Mouse (Mus musculus): ENCODE data around the gene Ncoa5. TPM values are rescaled to one million over a fixed set of nuclear protein-coding genes. Genes with fewer than 3 reads are reported as not detected.
A peak's percentile ranks its signal among the peaks of the same experiment; 100 is the strongest.

Gene Ncoa5
- polyA plus RNA-seq, 1 experiment, result 48.0 TPM

DNA sequence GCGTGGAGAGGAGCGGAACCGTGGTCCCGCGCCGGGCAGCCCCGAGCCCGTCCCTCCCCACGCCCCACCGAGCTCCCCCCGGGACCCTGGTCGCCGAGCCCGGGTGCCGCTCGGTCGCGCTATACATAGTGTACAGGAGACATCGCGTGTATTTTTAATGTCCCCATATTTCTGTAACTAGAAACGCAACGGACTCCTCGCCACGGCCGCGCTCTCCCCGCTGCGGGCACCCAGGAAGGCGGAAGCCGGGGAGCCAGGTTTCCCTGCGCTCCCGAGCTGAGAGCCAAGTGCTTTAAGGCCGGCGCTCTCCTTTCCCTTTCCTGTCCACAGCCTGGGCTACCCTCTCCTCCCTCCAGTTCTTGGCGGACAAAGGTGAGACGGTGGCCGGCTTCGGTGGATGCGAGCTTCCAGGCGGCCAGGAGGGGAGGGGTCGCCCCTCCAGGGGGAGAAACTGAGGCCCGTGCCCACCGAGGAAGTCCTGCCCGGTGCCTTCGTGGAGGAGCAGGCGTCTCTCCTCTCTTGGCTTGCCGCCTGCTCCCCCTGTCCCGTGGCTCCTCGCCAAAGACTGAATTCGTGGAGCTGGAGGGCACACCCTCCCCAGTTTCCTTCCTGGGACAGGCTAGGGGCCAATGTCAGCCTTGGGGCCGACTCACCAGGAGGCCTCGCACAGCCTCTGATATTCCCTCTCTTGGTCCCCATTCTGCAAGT, 36.8 kb downstream of the Ncoa5 start:
- Histone ChIP-seq H3K4me1 (ENCODE audit: control insufficient read depth, insufficient read depth, low read length) (peaks cover 2% of the 10 kb centered on the region), H3K4me3 (ENCODE audit: insufficient read depth, low read length) (no peak overlapping the region), H3K27ac (ENCODE audit: insufficient read depth, low read length) (peak overlapping the region; percentile 57)
- no peak for TF ChIP-seq CTCF (IDR thresholded peaks at IDR 0.05; ENCODE audit: extremely low read depth, insufficient read depth, low read length)
- no peak for TF ChIP-seq POLR2A (IDR thresholded peaks at IDR 0.05; ENCODE audit: extremely low read depth, insufficient read depth, low read length)

DNA sequence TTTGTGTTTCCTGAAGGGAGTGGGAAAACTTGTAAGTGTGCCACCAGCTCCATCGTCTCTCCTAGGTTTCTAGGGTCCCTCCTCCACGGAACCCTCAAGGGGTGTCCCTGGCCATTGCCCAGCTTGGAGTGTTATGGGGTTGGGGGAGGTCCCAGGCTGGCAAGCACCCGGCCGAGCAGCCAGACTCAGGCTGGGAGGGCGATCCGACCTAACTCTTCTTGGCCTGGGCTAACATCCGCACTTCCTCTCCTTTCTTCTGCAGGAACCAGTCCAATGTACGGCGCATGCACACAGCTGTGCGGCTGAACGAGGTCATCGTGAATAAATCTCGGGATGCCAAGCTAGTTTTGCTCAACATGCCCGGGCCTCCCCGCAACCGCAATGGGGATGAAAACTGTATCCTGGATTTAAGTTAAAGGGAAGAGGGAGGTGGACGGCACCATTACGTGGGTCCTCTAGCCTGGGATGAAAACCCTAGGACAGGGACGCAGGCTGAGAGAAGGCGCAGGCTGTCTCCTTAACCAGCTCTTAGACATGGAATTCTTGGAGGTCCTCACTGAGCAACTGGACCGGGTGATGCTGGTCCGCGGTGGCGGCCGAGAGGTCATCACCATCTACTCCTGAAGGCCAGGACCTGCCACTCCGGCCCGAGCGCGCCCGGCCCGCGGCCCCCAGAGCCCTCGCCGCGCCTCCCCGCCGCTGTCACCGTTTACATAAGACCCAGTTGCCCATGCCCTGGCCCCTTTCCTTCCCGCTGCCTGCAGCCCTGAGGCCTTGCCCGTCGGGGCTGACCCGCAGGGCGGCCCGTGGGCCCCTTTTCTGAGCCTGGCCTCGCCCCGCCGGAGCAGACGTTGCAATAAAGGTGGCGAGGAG, 37.6 kb downstream of the Ncoa5 start:
- Histone ChIP-seq H3K27ac (ENCODE audit: insufficient read depth, low read length) (peak overlapping the region; percentile 57; the same call in 1 of the 2 replicates), H3K4me3 (ENCODE audit: insufficient read depth, low read length) (no peak overlapping the region)

DNA sequence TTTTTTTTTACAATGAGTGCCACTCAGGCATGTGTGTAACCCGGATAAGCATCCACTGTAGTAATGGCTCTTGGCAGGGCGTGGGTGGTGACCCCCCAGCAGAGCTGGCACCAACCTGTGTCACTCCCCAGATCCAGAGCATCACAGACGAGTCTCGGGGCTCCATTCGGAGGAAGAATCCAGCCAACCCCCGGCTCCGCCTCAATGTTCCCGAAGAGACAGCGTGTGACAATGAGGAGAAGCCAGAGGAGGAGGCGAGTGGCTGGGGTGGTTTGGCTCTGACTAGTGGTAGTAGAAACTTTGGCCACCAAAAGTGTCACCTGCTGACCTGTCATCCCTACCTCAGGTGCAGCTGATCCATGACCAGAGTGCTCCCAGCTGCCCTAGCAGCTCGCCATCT, 38.7 kb downstream of the Ncoa5 start:
- TF ChIP-seq CTCF (IDR thresholded peaks at IDR 0.05; ENCODE audit: extremely low read depth, insufficient read depth, low read length) (no peak), POLR2A (IDR thresholded peaks at IDR 0.05; ENCODE audit: extremely low read depth, insufficient read depth, low read length) (no peak)
- no peak overlapping the region for H3K4me3 ChIP-seq (ENCODE audit: insufficient read depth, low read length)
- no peak overlapping the region for H3K27ac ChIP-seq (ENCODE audit: insufficient read depth, low read length)
- H3K4me1 ChIP-seq (ENCODE audit: control insufficient read depth, insufficient read depth, low read length), result peaks cover 2% of the 10 kb centered on the region

More for the DNA sequence above, 37.6 kb downstream of the Ncoa5 start:
- no peak for TF ChIP-seq CTCF (IDR thresholded peaks at IDR 0.05; ENCODE audit: extremely low read depth, insufficient read depth, low read length)
- TF ChIP-seq POLR2A (IDR thresholded peaks at IDR 0.05; ENCODE audit: extremely low read depth, insufficient read depth, low read length), result no peak
- H3K4me1 ChIP-seq (ENCODE audit: control insufficient read depth, insufficient read depth, low read length), result peaks cover 2% of the 10 kb centered on the region

DNA sequence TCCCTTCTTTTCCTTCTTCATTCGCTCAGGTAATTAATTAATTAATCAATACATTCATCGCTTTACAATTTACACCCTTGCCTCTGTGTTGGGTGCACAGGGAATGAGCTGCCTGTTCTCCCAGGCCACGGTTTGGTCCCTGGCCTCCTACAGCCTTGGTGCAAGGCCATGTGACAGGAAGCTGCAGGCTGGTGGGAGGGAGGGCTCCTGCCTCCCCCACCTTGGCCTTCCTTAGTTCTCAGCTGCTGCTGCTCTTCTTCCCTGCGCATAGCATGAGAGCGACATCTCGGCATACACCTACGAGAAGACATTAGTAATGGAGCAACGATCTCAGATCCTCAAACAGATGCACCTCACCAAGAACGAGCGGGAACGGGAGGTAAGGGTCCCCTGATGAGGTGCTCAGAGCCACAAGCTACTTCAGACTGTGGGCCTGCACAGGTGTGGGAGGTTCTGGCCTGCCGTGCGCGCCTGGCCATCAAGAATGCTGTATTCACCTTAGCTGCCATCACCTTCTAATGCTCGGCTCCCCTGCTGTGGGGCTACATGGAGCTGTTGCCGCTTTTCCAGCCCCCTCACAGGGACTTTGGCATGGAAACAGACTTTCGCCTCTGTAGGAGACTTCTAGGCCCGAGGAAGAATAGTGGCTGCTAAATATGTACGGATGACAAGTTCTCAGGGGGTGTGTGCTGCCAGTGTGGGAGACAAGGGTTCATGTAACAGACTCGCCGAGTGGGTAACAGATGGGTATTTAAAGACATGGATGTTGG, 39.8 kb downstream of the Ncoa5 start:
- Histone ChIP-seq H3K27ac (ENCODE audit: insufficient read depth, low read length) (peak overlapping the region; percentile 54), H3K4me1 (ENCODE audit: control insufficient read depth, insufficient read depth, low read length) (peaks cover 2% of the 10 kb centered on the region), H3K4me3 (ENCODE audit: insufficient read depth, low read length) (no peak overlapping the region)
- TF ChIP-seq CTCF (IDR thresholded peaks at IDR 0.05; ENCODE audit: extremely low read depth, insufficient read depth, low read length) (no peak), POLR2A (IDR thresholded peaks at IDR 0.05; ENCODE audit: extremely low read depth, insufficient read depth, low read length) (no peak)

DNA sequence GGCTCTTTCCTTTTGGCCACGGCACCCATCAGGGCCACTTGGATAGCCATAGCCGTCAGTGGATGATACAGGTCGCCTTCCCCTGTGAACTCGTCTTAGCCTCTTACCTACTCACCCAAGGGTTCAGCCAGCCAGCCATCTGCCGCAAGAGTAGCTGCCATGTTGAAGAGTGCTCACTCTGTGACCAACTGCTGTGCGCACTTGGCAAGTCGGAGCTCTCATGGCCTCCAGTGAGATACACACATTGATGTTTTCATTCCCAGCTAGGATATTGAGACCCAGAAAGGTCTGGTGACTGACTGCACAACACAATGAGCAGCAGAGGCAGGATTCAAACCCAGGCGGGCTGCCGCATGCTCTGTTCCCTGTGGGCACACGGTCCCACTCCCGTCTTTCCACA, 40.5 kb downstream of the Ncoa5 start:
- Histone ChIP-seq H3K4me3 (ENCODE audit: insufficient read depth, low read length) (no peak overlapping the region), H3K4me1 (ENCODE audit: control insufficient read depth, insufficient read depth, low read length) (peaks cover 4% of the 10 kb centered on the region), H3K27ac (ENCODE audit: insufficient read depth, low read length) (peak overlapping the region; percentile 54)
- TF ChIP-seq CTCF (IDR thresholded peaks at IDR 0.05; ENCODE audit: extremely low read depth, insufficient read depth, low read length) (no peak), POLR2A (IDR thresholded peaks at IDR 0.05; ENCODE audit: extremely low read depth, insufficient read depth, low read length) (no peak)

DNA sequence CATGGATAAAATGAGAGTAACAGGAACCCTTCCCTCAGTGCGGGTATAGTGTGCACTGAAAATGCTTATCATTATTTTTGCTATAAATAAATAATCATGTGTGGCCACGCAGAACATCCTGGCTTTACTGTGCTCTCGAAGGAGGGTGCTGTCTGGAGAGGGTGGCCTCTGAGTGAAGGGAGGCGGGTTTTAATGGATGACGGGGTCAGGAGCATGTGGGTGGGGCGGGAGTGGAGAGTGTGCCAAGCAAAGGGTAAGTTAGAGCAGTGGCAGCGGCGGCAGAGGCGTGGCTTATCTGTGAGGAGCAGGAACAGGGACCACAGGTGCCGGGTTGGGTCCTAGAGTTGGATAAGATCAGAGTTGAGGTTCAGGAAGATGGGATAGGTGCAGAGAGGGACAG, 42.9 kb downstream of the Ncoa5 start:
- Histone ChIP-seq H3K4me1 (ENCODE audit: control insufficient read depth, insufficient read depth, low read length) (peaks cover 7% of the 10 kb centered on the region), H3K4me3 (ENCODE audit: insufficient read depth, low read length) (no peak overlapping the region), H3K27ac (ENCODE audit: insufficient read depth, low read length) (no peak overlapping the region)
- TF ChIP-seq POLR2A (IDR thresholded peaks at IDR 0.05; ENCODE audit: extremely low read depth, insufficient read depth, low read length) (no peak), CTCF (IDR thresholded peaks at IDR 0.05; ENCODE audit: extremely low read depth, insufficient read depth, low read length) (no peak)

DNA sequence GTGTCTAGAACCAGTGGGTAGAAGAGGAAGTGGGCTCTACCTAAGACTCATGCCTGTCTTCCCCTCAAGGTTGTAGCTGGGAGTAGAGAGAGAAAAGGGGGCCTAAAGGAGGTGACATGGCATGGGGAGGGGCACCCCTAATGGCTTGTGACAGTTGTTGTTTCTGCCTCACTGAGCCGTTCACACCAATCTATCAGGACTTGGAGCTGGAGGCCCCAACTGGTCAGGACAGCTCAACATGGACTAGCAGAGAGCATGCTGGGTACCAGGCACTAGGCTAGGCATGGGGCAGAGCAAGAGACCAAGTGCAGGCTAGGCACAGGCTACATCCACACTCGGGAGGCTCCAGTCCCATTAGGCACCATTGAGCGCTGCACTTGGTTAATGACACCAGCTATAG, 43.6 kb downstream of the Ncoa5 start:
- Histone ChIP-seq H3K4me3 (ENCODE audit: insufficient read depth, low read length) (no peak overlapping the region), H3K4me1 (ENCODE audit: control insufficient read depth, insufficient read depth, low read length) (peaks cover 7% of the 10 kb centered on the region), H3K27ac (ENCODE audit: insufficient read depth, low read length) (no peak overlapping the region)
- TF ChIP-seq CTCF (IDR thresholded peaks at IDR 0.05; ENCODE audit: extremely low read depth, insufficient read depth, low read length) (no peak), POLR2A (IDR thresholded peaks at IDR 0.05; ENCODE audit: extremely low read depth, insufficient read depth, low read length) (no peak)

DNA sequence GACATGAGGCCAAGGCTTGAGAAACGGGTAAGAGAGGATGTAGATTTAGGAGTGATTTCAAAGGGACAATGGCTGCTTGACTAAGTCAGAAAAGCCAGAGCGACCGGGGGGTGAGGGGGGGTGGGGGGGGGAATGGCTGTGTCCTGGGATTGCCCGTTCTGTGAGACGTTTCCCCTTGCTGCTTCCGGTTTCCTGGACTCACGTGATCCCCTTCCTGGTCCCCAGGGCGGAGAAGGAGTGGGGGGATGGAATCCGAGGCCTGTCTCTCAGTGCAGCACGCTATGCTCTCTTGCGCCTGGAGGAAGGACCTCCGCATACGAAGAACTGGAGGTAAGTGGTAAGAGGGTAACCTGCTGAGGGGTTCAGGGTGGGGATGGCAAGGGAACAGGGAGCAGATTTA, 45.9 kb downstream of the Ncoa5 start:
- Histone ChIP-seq H3K4me1 (ENCODE audit: control insufficient read depth, insufficient read depth, low read length) (peaks cover 4% of the 10 kb centered on the region; the same call in 1 of the 2 replicates), H3K4me3 (ENCODE audit: insufficient read depth, low read length) (no peak overlapping the region), H3K27ac (ENCODE audit: insufficient read depth, low read length) (no peak overlapping the region)
- no peak for TF ChIP-seq CTCF (IDR thresholded peaks at IDR 0.05; ENCODE audit: extremely low read depth, insufficient read depth, low read length)
- TF ChIP-seq POLR2A (IDR thresholded peaks at IDR 0.05; ENCODE audit: extremely low read depth, insufficient read depth, low read length), result no peak

DNA sequence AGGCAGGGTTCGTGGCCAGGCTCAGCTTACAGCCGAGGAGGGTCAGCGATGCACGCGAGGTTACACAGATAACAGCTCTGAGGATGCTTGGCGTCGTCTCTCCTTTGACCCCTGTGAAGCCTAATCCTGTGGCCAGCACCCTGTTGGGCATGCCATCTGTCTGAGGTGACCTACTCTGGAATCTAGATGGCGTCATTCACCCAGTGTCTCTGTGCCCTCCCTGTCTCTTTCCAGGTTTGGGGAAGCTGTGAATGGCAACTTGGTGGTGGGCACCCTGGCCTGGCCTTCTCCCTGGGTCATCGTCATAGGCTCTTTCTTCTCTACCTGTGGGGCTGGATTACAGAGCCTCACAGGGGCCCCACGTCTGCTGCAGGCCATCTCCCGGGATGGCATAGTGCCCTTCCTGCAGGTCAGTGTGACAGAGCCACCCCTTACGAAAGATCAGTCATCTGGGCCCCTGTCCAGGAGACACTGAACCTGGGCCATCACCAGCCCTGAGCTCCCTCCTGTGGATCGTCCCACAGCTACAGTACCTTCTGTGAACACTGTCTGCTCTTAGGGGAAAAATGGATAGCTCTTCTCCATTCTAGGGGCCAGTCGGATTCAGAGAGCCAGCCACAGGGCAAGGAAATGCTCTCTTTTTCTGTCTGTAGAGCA, 48.2 kb downstream of the Ncoa5 start:
- no peak overlapping the region for H3K4me3 ChIP-seq (ENCODE audit: insufficient read depth, low read length)
- H3K27ac ChIP-seq (ENCODE audit: insufficient read depth, low read length), result no peak overlapping the region
- H3K4me1 ChIP-seq (ENCODE audit: control insufficient read depth, insufficient read depth, low read length), result peaks cover 4% of the 10 kb centered on the region; the same call in 1 of the 2 replicates
- no peak for TF ChIP-seq CTCF (IDR thresholded peaks at IDR 0.05; ENCODE audit: extremely low read depth, insufficient read depth, low read length)
- TF ChIP-seq POLR2A (IDR thresholded peaks at IDR 0.05; ENCODE audit: extremely low read depth, insufficient read depth, low read length), result no peak

Data from cortical plate, adult 2 months (tissue).